Mouse (Mus musculus) lung, postnatal 0 days (tissue): ENCODE measurements around the gene Farp1.

Experiments used
- CTCF ChIP-seq: IDR thresholded peaks from 2 replicates; pipeline ENCODE4 v1.5.1; 2016; ENCODE audit warnings: antibody characterized with exemption, mild to moderate bottlenecking
- EP300 ChIP-seq: IDR thresholded peaks from 2 replicates; pipeline ENCODE4 v1.6.1; 2016; ENCODE audit warnings: antibody characterized with exemption, mild to moderate bottlenecking, control low read depth

DNA sequence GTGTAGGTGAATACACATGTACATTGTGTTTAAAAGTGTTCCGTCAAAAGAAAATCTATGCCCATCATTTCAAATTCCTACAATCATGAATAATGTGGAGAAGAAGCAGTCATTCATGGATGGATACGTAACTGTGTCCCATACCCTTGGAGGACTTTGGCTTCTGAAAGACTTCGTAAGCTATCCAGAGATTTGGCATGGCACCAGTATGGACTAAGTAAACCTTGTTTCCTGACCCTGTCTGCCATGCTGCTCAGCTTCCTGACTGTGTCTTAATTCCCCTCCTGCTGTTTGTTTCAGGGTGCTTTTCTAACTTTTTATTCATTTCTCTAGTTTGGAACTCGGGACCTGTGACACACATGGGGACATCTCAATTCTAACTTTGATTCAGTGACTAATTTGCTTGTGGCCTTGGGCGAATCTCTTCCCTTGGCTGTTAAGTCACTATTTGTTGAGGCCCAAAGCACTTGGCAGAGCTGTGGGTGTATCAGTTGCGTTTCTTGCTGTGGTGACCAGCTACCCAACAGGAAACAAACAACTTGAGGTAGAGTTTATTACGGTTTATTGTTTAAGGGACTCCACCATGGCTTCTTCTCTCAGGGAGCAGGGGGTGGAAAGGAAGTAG lies 108.9 kb downstream of the Farp1 start:
- no peak for TF ChIP-seq EP300
- TF ChIP-seq CTCF, result no peak
